Mouse (Mus musculus) brown adipose tissue, adult 24 weeks (tissue): Measurements from ENCODE around the gene Fam222a. TPM values are rescaled to one million over a fixed set of nuclear protein-coding genes. Genes with fewer than 3 reads are reported as not detected.

Experiments used
- H3K27ac ChIP-seq: fragments of 200-500 bp; replicated peaks from 2 replicates; pipeline ENCODE4 v1.5.1; 2012; ENCODE audit warnings: low read depth, mild to moderate bottlenecking, low read length
- H3K4me1 ChIP-seq: fragments of 200-500 bp; 2 replicates; pipeline ENCODE4 v1.6.1; 2012; ENCODE audit warnings: low read length, mixed read lengths; ENCODE audit not compliant: control insufficient read depth, insufficient read depth, insufficient read length
- H3K4me3 ChIP-seq: fragments of 200-500 bp; 2 replicates; pipeline ENCODE4 v1.5.1; 2012; ENCODE audit warnings: low read depth, mild to moderate bottlenecking, low read length, moderate library complexity; ENCODE audit not compliant: insufficient read depth
- polyA plus RNA-seq: library from polyadenylated mRNA; stranded (reverse); fragments of >200 nt; gene quantifications from 2 replicates; pipeline ENCODE4 v1.2.4, GENCODE M21; 2012; ENCODE audit not compliant: missing spikeins, insufficient read depth, insufficient read length

The Fam222a gene
- polyA plus RNA-seq, 1 experiment = 2.7 TPM

DNA sequence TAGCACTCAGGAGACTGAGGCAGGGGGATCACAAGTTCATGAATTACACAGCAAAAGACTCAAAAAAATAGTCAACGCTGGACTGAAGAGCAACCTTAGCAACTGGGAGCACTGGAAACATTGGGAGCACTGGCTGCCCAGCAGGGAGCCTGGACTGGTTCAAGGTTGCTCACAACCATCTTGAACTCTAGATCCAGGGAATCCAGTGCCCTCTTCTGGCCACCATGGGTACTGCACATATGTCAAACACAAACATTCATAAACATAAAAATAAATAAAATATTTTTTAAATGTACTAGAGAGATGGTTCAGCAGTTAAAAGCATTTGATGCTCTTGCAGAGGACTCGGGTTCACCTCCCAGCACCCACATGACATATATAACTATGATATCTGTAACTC is 63.5 kb downstream of the Fam222a start:
- Histone ChIP-seq H3K4me3 (no peak overlapping the region), H3K27ac (no peak overlapping the region), H3K4me1 (no peaks in the 10 kb centered on the region)

DNA sequence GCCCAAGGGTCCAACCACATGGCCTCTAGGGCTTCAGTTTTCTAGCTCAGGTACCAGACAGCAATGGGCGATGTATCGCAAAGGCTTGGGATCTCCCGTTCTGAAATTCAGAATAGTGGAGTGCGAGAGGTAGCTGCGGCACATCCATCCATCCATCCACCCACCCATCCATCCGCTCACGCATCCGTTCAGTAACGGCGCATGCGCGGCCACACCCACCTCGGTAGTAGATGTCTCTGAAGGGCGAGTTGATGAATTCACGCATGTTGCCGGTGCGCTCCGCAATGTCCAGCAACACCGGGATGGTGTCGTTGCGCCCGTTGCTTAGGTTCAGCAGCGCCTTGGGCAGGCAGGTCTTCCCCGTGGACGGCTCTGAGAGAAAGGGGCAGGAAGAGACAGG is 68.3 kb downstream of the Fam222a start:
- no peak overlapping the region for H3K4me3 ChIP-seq
- no peak overlapping the region for H3K27ac ChIP-seq
- H3K4me1 ChIP-seq = no peaks in the 10 kb centered on the region

DNA sequence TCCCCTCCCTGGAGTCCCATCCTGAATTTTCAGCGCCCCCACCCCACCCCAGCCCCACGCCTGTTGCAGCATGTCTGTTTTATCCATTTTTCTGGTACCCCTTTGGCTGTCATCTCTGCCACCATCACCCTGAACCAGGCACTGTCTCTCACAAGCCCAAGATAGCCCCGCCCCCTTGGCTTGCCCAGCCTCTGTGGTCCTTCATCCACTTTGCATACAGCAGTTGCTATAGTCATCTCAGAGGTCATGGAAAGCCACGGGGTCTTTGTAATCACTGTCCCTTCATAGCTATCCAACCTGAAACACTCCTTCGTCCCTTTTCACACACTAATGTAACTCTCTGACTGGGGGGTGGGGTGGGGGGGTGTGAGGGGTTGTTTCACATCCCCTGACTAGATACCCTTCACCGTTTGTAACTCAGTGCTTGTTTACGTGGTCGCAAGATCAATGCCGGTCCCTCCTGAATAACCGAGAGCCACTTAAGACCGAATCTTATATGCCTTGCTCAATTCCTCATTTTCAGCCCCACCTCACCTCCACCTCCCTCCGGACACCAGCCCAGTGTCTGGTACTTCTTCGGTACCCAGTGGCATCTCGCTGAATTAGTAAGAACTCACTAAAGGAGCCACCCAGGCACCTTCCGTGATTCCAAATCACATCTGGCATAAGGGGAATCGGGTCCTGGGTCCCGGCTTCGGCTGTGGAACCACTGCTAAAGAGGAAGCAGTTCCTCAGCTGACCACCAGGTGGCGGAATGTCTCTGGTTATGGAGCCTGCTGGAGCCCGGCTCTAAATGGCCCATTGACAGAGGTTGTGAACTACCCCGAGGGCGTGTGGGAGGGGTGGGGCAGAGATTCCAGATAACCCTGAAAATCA is 71.2 kb downstream of the Fam222a start:
- Histone ChIP-seq H3K4me1 (no peaks in the 10 kb centered on the region), H3K4me3 (no peak overlapping the region; the same call in 1 of the 2 replicates)

DNA sequence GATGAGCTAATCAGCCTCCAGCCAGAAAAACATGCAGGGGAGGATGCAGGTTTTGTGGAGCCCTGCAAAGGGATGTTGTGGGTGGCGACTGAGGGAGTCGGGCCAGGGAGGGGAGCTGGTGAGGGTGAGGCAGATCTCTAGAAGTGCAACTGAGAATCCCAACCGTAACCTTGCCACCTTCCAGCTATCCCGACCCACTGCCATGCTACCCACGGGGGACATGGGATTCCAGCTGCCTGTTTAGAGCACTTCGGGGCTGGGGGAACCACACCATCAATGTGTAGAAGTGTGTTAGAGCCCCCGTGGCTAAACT is 71.8 kb downstream of the Fam222a start:
- Histone ChIP-seq H3K4me1 (no peaks in the 10 kb centered on the region), H3K27ac (no peak overlapping the region), H3K4me3 (no peak overlapping the region)

More for the DNA sequence above, 71.2 kb downstream of the Fam222a start:
- no peak overlapping the region for H3K27ac ChIP-seq

DNA sequence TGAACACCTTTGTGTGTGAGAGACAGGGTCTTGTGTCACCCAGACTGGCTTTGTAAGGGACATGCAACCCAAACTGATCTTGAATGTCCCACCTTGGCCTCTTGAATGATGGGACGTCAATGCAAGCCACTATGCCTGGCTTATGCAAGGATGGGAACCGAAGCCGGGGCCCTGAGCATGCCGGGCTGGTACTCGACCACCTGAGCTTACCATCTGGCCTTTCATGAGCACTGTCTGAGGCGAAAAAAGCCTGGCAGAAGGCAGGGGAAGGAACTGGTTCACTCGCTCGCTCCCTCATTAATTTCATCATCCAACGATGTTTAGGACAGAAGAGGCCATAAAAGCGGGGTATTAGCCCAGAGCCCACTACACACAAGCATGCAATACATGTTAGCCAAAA is 73.0 kb downstream of the Fam222a start:
- Histone ChIP-seq H3K4me3 (no peak overlapping the region), H3K27ac (no peak overlapping the region)

DNA sequence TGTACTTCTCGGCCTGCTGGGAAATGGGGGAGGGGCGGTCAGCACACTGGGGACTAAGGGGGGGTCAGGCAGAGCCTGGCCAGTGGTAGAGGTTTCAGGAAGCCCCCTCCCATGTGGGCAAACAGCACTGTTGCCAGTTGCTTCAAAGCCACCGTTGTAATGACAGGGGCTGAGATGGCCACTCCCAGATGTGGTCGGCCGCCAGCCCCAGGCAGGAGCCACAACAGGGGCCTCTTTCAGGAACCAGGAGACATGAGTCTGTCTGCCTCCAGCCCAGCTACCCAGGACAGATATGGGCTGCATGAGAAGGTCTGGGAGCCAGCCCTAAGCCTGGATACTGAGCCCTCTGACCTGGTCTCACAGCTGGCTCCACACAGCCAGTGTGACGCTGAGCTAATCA is 77.1 kb downstream of the Fam222a start:
- no peak overlapping the region for H3K27ac ChIP-seq
- no peak overlapping the region for H3K4me3 ChIP-seq
- no peaks in the 10 kb centered on the region for H3K4me1 ChIP-seq

More for the DNA sequence above, 73.0 kb downstream of the Fam222a start:
- no peaks in the 10 kb centered on the region for H3K4me1 ChIP-seq

DNA sequence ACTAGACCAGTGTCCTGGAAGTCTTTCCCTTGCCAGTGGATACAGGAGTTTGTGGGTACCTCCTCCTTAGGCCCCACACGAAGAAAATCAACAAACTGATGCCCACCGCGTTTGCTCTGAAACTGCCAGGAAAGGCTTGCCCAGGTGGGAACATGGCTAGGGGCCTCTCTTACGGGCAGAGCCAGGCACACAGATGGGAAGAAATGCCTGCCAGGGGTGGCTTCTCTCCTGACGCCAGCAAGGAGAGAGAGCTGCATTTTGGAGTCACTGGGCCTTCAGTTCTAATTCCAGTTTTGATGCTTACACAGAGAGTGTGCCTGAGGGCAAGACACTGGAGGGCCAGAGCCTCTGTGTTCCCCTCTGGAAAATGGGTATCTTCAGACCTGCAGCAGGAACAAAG is 78.1 kb downstream of the Fam222a start:
- H3K4me1 ChIP-seq = no peaks in the 10 kb centered on the region; the same call in 1 of the 2 replicates
- no peak overlapping the region for H3K4me3 ChIP-seq
- no peak overlapping the region for H3K27ac ChIP-seq

DNA sequence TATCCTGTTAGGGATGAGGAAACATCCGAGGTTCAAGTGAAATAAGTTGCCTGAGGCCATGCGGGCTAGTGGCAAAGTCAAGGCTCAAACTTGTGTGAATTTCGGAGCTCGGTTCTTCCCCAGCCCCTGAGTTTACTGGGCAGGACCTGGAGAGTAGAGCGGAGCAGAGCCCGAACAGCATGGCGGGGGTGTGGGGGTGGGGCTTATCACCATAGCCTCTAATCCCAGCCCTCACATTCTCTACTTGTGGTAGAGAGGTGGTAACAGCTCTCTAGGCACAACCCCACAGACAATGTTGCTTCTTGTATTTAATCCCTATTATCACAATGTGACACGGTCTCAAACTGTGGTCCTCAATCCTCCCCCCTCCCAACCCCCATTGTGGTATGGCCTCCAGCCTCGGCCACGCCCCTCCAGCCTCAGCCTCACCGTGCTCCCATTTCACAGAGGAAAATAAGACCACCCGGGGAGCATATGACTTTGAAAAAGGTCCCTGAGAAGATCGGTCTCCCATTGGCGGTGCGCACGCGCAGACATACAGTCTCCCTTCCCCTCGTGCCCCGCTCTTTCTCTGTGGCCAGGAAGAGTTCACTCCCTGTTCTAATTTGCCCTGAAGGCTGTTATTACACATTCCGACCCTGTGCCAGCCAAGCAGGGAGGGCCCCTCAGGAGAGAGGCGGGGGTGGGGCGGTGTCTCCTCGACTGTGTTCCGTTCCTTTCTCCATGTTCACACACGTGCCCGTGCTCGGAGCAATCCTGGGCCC is 79.6 kb downstream of the Fam222a start:
- H3K4me3 ChIP-seq = peak overlapping the region; percentile 47
- no peak overlapping the region for H3K27ac ChIP-seq
- H3K4me1 ChIP-seq = no peaks in the 10 kb centered on the region; the same call in 1 of the 2 replicates

DNA sequence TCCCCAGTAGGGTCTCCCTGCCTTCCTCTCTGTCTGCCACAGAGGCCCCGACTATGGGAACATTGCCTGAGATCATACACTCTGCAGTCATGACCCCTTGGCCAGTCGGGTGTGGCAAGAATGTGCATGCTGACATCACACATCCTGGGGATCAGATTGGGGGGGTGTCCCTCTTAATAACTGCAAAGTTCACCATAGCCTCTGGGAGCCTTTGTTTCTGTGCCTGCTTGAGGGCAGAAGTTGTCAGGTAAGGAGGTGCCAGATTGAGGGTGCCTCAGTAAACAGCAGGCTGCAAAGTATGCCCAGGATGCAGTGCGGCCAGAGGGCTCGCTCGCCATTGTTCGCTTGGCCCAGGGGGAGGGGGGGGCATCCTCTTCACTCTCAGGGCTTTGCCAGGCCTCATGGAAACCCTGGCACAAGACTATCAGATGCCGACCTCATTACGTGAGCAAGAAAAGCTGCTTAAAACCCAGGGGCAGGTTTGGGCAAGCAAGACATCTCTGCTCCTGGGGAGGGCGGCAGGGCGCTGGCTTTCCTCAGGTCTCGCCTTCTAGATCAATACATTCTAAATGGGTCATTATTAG is 81.0 kb downstream of the Fam222a start:
- Histone ChIP-seq H3K27ac (peak overlapping the region; percentile 57; the same call in 1 of the 2 replicates), H3K4me1 (no peaks in the 10 kb centered on the region; the same call in 1 of the 2 replicates), H3K4me3 (no peak overlapping the region)

DNA sequence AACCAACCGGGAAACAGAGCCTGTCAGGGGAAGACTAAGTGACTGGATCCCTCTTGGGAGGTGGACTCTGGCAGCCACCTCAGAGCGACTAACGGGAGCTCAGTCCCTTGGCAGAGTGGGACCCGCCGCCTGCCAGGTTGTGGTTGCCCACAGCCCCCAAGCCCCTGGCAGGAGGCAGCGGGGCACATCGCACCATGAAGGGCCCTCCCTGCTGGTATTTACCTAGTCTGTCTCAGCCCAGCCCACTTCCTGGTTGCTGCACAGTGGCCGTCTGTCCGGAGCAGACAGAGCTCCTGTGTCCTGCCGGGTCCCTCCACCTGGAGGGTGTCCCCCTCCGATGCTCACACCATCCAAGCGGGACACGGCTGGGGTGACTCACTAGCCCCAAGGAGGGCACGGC is 83.2 kb downstream of the Fam222a start:
- H3K27ac ChIP-seq = no peak overlapping the region

DNA sequence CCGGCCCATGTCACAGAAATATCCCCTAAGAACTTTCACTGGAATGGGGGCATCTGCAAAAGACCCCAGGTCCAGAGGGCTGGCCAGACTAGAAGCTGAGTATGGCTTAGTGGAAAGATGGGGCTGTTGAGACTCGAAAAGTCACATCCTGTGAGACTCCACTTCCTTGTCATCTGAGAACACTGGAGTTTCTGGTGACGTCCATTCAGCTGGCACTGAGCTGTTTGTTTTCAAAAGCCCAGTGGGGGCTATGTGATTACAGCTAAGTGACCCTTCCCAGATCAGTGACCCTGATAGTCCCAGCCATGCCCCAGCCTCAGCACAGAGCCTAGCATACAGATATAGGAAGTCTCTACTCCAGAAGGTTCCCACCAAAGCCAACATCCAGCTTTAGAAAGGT is 83.6 kb downstream of the Fam222a start:
- no peak overlapping the region for H3K4me3 ChIP-seq
- no peaks in the 10 kb centered on the region; the same call in 1 of the 2 replicates for H3K4me1 ChIP-seq
- no peak overlapping the region for H3K27ac ChIP-seq

More for the DNA sequence above, 83.2 kb downstream of the Fam222a start:
- Histone ChIP-seq H3K4me3 (no peak overlapping the region), H3K4me1 (no peaks in the 10 kb centered on the region; the same call in 1 of the 2 replicates)

DNA sequence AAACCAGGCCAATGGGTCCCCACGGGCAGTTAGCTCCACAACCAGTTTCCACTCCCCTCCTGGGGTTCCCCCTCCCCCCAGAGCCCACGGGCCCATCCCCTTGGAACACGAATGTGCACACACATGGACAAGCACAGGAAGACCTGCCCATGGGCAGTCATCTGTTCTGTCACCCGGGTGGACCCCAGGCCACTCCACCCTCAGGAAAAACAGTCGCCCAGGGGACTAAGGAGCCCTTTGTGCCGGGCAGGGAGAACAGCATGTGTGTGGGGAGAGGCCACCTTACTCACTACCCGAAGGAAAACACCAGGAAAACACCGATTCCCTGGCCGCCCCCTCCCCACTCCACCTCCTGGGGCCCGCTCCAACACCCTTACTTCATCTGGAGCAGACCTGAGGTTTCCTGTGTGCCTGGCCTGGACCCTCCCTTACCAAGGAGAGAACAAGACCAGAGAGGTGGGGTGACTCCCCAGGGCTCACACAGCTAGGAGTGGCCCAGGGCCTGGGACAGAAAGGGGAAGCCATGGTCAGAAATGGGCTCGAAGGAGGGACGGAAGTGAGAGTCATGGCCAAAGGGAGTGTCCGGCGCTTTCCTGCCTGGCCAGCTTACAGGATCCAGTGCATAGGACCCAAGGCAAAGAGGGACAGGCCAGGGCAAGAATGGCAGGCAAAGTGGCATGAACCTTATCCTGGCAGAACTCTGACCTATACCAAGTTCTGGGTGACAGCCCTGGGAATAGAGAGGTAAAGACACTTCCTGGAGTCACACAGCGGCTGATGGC is 86.0 kb downstream of the Fam222a start:
- H3K27ac ChIP-seq = peak overlapping the region; percentile 71

DNA sequence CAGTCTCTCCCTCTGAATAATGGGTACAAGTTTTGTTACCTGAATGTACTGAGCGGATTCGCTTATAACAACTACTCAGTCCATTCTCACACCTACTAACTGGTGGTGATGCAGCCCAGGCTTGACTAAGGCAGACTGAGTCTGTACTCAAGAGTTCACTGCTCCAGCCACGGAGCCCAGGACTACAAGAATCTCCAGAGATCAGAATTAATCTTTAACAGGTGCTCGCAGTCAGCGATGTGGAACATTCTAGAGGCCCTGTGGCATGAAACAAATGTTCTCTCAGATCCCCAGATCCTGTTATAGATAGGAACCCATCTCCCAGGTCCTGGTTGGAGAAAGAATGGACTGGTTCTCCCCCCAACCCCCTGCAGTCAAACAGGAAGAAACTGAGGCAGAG is 87.9 kb downstream of the Fam222a start:
- Histone ChIP-seq H3K4me3 (no peak overlapping the region), H3K27ac (no peak overlapping the region), H3K4me1 (no peaks in the 10 kb centered on the region; the same call in 1 of the 2 replicates)

More for the DNA sequence above, 86.0 kb downstream of the Fam222a start:
- no peak overlapping the region for H3K4me3 ChIP-seq
- H3K4me1 ChIP-seq = no peaks in the 10 kb centered on the region; the same call in 1 of the 2 replicates

DNA sequence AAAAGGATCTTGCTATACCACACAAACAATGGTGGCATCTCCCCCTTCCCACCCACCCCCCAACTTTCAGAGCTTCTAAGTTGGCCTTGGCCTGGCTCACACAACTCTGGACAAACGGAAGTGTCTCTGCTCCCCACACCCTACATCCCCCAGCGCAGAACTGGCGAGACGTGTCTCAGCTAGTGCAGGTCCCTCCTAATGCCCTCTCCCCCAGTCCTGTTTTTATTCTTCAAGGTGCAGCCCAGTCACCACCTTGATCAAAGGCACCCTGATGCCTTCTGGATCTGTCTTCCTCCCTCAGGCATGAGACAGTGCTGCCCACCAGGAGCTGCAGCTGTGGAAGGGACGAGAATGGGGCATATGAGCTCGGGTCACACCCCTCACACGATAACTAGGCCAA is 88.5 kb downstream of the Fam222a start:
- H3K27ac ChIP-seq = no peak overlapping the region
- H3K4me1 ChIP-seq = no peaks in the 10 kb centered on the region
- no peak overlapping the region for H3K4me3 ChIP-seq

DNA sequence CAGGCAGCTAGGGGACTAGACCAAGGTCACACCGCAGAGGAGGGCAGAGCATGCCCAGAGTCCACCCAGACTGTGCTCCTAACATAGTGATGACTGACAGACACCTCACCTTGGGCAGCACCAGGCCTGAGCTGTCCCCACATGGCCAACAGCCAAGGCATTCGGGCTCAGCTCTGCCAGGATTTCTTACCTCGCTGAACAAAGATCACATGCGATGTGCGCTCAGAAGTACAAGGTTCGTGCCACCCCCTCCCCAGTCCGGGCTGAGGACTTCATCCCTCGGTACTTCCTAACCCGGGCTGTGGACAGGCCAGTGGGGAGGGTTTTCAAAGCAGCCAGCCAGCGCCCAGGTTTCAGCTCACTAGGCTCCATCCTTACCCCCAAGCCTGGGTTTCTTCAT is 89.6 kb downstream of the Fam222a start:
- no peaks in the 10 kb centered on the region for H3K4me1 ChIP-seq
- H3K27ac ChIP-seq = no peak overlapping the region
- peak overlapping the region; percentile 62 for H3K4me3 ChIP-seq
